Mouse (Mus musculus) spleen, adult 2 months (tissue): Measurements from ENCODE around the gene Slc39a11. TPM values are rescaled to one million over a fixed set of nuclear protein-coding genes. Genes with fewer than 3 reads are reported as not detected.

Experiments
- DNase-seq, 2 experiments: peaks; one replicate each; pipeline versions ENCODE4 v3.0.0 to v3.0.0-alpha.2; 2012 to 2021; ENCODE audit warnings: low spot score in 2 of 2, low read depth in 1 of 2
- H3K27ac ChIP-seq: fragments of 200-500 bp; 2 replicates; pipeline ENCODE4 v1.5.1; 2012; ENCODE audit warnings: low read length, inconsistent platforms; ENCODE audit not compliant: insufficient read depth
- H3K27me3 ChIP-seq: fragments of 200-500 bp; 2 replicates; pipeline ENCODE4 v1.6.1; 2012; ENCODE audit warnings: mild to moderate bottlenecking, moderate library complexity, low read length, inconsistent platforms; ENCODE audit not compliant: control insufficient read depth, insufficient read depth
- H3K36me3 ChIP-seq: fragments of 200-500 bp; 2 replicates; pipeline ENCODE4 v1.6.1; 2012; ENCODE audit warnings: mild to moderate bottlenecking, low read length, inconsistent platforms; ENCODE audit not compliant: control insufficient read depth, insufficient read depth
- H3K4me1 ChIP-seq: fragments of 200-500 bp; 2 replicates; pipeline ENCODE4 v1.6.1; 2011; ENCODE audit warnings: inconsistent platforms; ENCODE audit not compliant: control insufficient read depth, insufficient read depth, insufficient read length
- H3K4me3 ChIP-seq: fragments of 200-500 bp; 2 replicates; pipeline ENCODE4 v1.5.1; 2011; ENCODE audit warnings: mild to moderate bottlenecking, inconsistent platforms; ENCODE audit not compliant: insufficient read depth, insufficient read length; ENCODE audit errors: extremely low read depth
- CTCF ChIP-seq: fragments of 200-500 bp; IDR thresholded peaks from 2 replicates; pipeline ENCODE4 v1.5.1; 2011; ENCODE audit warnings: mild to moderate bottlenecking, inconsistent platforms; ENCODE audit not compliant: insufficient read depth, insufficient read length, insufficient replicate concordance; ENCODE audit errors: extremely low read depth
- POLR2A ChIP-seq: fragments of 200-500 bp; IDR thresholded peaks from 2 replicates; pipeline ENCODE4 v1.6.1; 2011; ENCODE audit warnings: low read depth, low read length, inconsistent platforms
- WGBS: fragments of 180-500 bp; shearing (Covaris S2); methylation state at CpG from one replicate; pipeline ENCODE4 v1.1.7; 2018; 5-methylcytosine and 5-hydroxymethylcytosine counted together
- polyA plus RNA-seq: library from polyadenylated mRNA; depleted of rRNA; stranded (reverse); fragments of >200 nt; gene quantifications from 2 replicates; pipeline ENCODE4 v1.2.3, GENCODE M21; 2012

Slc39a11 gene
- polyA plus RNA-seq, 1 experiment: 11.6 TPM

GRCm38 (mm10) chr11:113263971-113264370, 385.9 kb downstream of the Slc39a11 start:
- Histone ChIP-seq H3K27ac (no peak overlapping the region), H3K36me3 (no peaks in the 10 kb centered on the region), H3K4me3 (no peak overlapping the region), H3K27me3 (no peaks in the 10 kb centered on the region), H3K4me1 (no peaks in the 10 kb centered on the region)
- no peak for DNase-seq
- WGBS: 92% methylated on average over 7 of the region's 7 CpGs
- TF ChIP-seq POLR2A (no peak), CTCF (no peak)

GRCm38 (mm10) chr11:113262062-113262461, 387.8 kb downstream of the Slc39a11 start:
- no peak overlapping the region for H3K27ac ChIP-seq
- TF ChIP-seq POLR2A (no peak), CTCF (no peak)
- 88% methylated on average over 8 of the region's 8 CpGs for WGBS
- no peak for DNase-seq
- no peak overlapping the region for H3K4me3 ChIP-seq
- H3K4me1 ChIP-seq: no peaks in the 10 kb centered on the region
- H3K36me3 ChIP-seq: no peaks in the 10 kb centered on the region
- no peaks in the 10 kb centered on the region for H3K27me3 ChIP-seq

- Histone ChIP-seq H3K4me3 (no peak overlapping the region), H3K27ac (no peak overlapping the region), H3K4me1 (no peaks in the 10 kb centered on the region), H3K36me3 (no peaks in the 10 kb centered on the region), H3K27me3 (no peaks in the 10 kb centered on the region)
- TF ChIP-seq POLR2A (no peak), CTCF (no peak)
- 93% methylated on average over 4 of the region's 4 CpGs for WGBS
- DNase-seq: no peak
These were observed 388.5 kb downstream of the Slc39a11 start for GRCm38 (mm10) chr11:113261421-113261820.

DNA sequence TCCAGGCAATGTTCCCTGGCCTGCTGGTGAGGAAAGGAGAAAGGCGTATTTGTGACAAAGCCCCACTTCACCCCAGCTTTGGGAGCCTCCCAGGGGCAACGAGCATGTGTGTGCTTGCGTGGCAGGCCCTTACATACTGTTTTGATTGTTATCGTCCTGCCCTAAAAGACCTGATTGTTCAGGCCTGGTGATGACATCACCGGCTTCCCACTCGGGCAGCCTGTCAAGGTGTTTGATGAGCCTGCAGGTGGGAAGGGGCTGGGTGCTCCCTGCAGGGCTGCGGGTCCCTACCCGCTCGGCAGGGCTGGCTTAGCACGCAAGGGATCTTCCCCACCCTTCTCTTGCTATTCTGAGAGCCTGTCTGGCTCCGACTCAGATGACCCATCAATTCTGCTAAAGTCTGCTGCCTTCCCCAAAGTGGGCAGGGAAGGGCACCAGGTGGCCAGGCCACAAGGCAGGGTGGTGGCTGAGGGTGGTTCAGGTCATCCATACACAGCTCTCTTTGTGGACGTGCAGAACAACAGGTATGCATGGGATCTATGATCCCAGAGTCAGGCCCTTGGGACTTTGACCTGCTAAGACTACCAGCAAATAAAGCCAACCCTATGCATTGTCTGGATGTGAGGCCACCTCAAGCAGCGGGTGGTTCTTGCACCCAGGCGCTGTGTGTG, 390.0 kb downstream of the Slc39a11 start:
- no peak for TF ChIP-seq POLR2A
- H3K27me3 ChIP-seq: no peaks in the 10 kb centered on the region
- no peaks in the 10 kb centered on the region for H3K36me3 ChIP-seq
- 94% methylated on average over 14 of the region's 14 CpGs for WGBS
- H3K4me1 ChIP-seq: no peaks in the 10 kb centered on the region
- DNase-seq: no peak
- H3K4me3 ChIP-seq: no peak overlapping the region
- H3K27ac ChIP-seq: no peak overlapping the region

DNA sequence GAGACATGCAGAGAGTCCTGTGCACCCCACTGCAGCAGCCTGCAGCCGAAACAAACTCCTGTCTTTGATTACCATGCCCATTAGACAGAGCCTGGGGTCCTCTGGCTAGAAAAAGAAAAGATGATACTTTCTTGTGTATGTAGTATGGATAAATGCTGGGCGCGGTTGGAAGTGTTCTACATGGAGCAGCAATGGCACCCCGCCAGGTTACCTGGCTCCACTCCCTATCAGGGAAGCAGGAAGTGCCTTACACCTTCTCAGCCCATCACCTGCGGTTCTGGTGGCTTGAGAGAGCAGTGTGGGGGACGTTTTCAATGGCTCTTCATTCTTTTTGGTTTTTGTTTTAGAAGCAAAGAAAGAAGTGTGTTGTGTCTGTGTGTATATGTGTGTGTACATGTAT, 391.9 kb downstream of the Slc39a11 start:
- 88% methylated on average over 6 of the region's 6 CpGs for WGBS
- TF ChIP-seq POLR2A (no peak), CTCF (no peak)
- no peaks in the 10 kb centered on the region for H3K4me1 ChIP-seq
- no peak overlapping the region for H3K27ac ChIP-seq
- no peaks in the 10 kb centered on the region for H3K36me3 ChIP-seq
- H3K27me3 ChIP-seq: no peaks in the 10 kb centered on the region
- DNase-seq: no peak
- H3K4me3 ChIP-seq: no peak overlapping the region

DNA sequence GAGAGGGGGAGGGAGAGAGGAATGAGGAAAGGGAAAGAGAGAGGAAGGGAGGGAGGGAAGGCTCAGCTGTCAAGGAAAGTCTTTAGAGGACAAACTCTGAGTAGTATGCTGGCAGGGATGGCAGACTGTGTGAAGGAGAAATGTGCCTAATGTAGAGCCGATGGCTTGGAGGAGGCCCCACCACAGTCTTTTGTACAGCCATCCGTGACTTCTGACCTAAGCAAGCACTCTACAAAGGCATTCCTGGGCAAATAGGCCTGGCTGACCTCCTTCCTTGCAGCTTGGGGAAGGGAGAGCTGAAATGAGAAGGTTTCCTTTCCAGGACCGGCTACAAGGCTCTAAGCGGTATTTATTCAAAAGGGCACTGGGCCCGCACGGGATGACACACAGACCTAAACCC, 395.2 kb downstream of the Slc39a11 start:
- no peak overlapping the region for H3K27ac ChIP-seq
- no peak for DNase-seq
- H3K27me3 ChIP-seq: no peaks in the 10 kb centered on the region
- 88% methylated on average over 6 of the region's 6 CpGs for WGBS
- no peak overlapping the region for H3K4me3 ChIP-seq
- H3K4me1 ChIP-seq: no peaks in the 10 kb centered on the region
- TF ChIP-seq POLR2A (no peak), CTCF (no peak)
- no peaks in the 10 kb centered on the region for H3K36me3 ChIP-seq

- Histone ChIP-seq H3K36me3 (no peaks in the 10 kb centered on the region), H3K4me3 (no peak overlapping the region), H3K27ac (no peak overlapping the region), H3K27me3 (no peaks in the 10 kb centered on the region), H3K4me1 (no peaks in the 10 kb centered on the region)
- no peak for DNase-seq
- TF ChIP-seq POLR2A (no peak), CTCF (no peak)
- WGBS: 88% methylated on average over 4 of the region's 4 CpGs
These were observed 396.7 kb downstream of the Slc39a11 start for GRCm38 (mm10) chr11:113253169-113253568.
